Mouse (Mus musculus) intestine, postnatal 0 days (tissue): ENCODE measurements at regions not wholly inside any gene's neighbourhood (a gene's known extent, or its start where the extent isn't known, plus 50 kb on each side); places are given as distances from the start of the nearest gene placed in this dataset.

ENCODE experiments used
- ATAC-seq: fragments of 200-750 bp; cut with Nextera tagmentation; 2 replicates; pipeline ENCODE4 v1.8.0; 2017; ENCODE audit warnings: mild to moderate bottlenecking, moderate TSS enrichment, moderate library complexity
- H3K27ac ChIP-seq: fragments of 300-500 bp; sonication (generic); 2 replicates; pipeline ENCODE4 v1.5.1; 2014; ENCODE audit warnings: mild to moderate bottlenecking, low read depth, low read length, moderate library complexity
- H3K27me3 ChIP-seq: fragments of 300-500 bp; sonication (generic); replicated peaks from 2 replicates; pipeline ENCODE4 v1.6.1; 2014; ENCODE audit warnings: low read length, mixed read lengths; ENCODE audit not compliant: control insufficient read depth, insufficient read depth
- H3K36me3 ChIP-seq: fragments of 300-500 bp; sonication (generic); 2 replicates; pipeline ENCODE4 v1.6.1; 2014; ENCODE audit warnings: mild to moderate bottlenecking, moderate library complexity; ENCODE audit not compliant: control insufficient read depth, insufficient read depth
- H3K4me1 ChIP-seq: fragments of 300-500 bp; sonication (generic); replicated peaks from 2 replicates; pipeline ENCODE4 v1.6.1; 2014; ENCODE audit warnings: antibody characterized with exemption, low read length, mixed read lengths; ENCODE audit not compliant: control insufficient read depth, insufficient read depth
- H3K4me2 ChIP-seq: fragments of 300-500 bp; sonication (generic); replicated peaks from 2 replicates; pipeline ENCODE4 v1.6.1; 2014; ENCODE audit warnings: low read depth, mild to moderate bottlenecking, moderate library complexity
- H3K4me3 ChIP-seq: fragments of 300-500 bp; sonication (generic); 2 replicates; pipeline ENCODE4 v1.5.1; 2014; ENCODE audit warnings: low read depth, low read length
- H3K9ac ChIP-seq: fragments of 300-500 bp; sonication (generic); 2 replicates; pipeline ENCODE4 v1.6.1; 2014; ENCODE audit warnings: mild to moderate bottlenecking, low read depth, low read length
- H3K9me3 ChIP-seq: fragments of 300-500 bp; sonication (generic); 2 replicates; pipeline ENCODE4 v1.6.1; 2016; ENCODE audit warnings: mixed run types; ENCODE audit not compliant: control insufficient read depth
- CTCF ChIP-seq: sonication (generic); IDR thresholded peaks from 2 replicates; pipeline ENCODE4 v1.5.1; 2016; ENCODE audit warnings: low read depth, mild to moderate bottlenecking, control low read depth, antibody characterized with exemption, moderate library complexity
- WGBS: fragments of 180-500 bp; shearing (Covaris S2); extraction: QIAGEN DNeasy Blood & Tissue Kit; methylation state at CpG from one replicate; pipeline ENCODE4 v1.1.7; 2014; 5-methylcytosine and 5-hydroxymethylcytosine counted together

- no peaks in the 10 kb centered on the region for H3K36me3 ChIP-seq
- WGBS, result 55% methylated on average over 12 of the region's 12 CpGs
- ATAC-seq, result 0 out of 2 replicates have a peak, but pooled peaks have one; percentile 25
- H3K4me3 ChIP-seq, result no peak overlapping the region
- no peaks in the 10 kb centered on the region for H3K4me1 ChIP-seq
- no peak overlapping the region for H3K9ac ChIP-seq
- no peaks in the 10 kb centered on the region for H3K9me3 ChIP-seq
- H3K27ac ChIP-seq, result no peak overlapping the region
- no peaks in the 10 kb centered on the region for H3K27me3 ChIP-seq
- no peak overlapping the region for H3K4me2 ChIP-seq
- no peak for TF ChIP-seq CTCF
Measured at GRCm38 (mm10) chr15:38602187-38602870, 1177.0 kb downstream of the 4930447A16Rik start.

GRCm38 (mm10) chr15:38603918-38604317 is 1178.6 kb downstream of the 4930447A16Rik start:
- no peaks in the 10 kb centered on the region for H3K4me1 ChIP-seq
- no peaks in the 10 kb centered on the region for H3K27me3 ChIP-seq
- 82% methylated on average over 5 of the region's 5 CpGs for WGBS
- H3K9ac ChIP-seq, result no peak overlapping the region
- no peak overlapping the region for H3K4me3 ChIP-seq
- no peaks in the 10 kb centered on the region for H3K9me3 ChIP-seq
- no peak overlapping the region for H3K27ac ChIP-seq
- H3K4me2 ChIP-seq, result no peak overlapping the region
- no peak for TF ChIP-seq CTCF
- H3K36me3 ChIP-seq, result no peaks in the 10 kb centered on the region
- no peak for ATAC-seq

- H3K9ac ChIP-seq, result no peak overlapping the region
- no peaks in the 10 kb centered on the region for H3K9me3 ChIP-seq
- ATAC-seq, result no peak
- no peak overlapping the region for H3K27ac ChIP-seq
- H3K27me3 ChIP-seq, result no peaks in the 10 kb centered on the region
- no peaks in the 10 kb centered on the region for H3K4me1 ChIP-seq
- no peak overlapping the region for H3K4me2 ChIP-seq
- 44% methylated on average over 2 of the region's 2 CpGs for WGBS
- TF ChIP-seq CTCF, result peak; percentile 76
- H3K4me3 ChIP-seq, result no peak overlapping the region
- H3K36me3 ChIP-seq, result no peaks in the 10 kb centered on the region
Measured at GRCm38 (mm10) chr15:38607368-38607767, 1182.0 kb downstream of the 4930447A16Rik start.

GRCm38 (mm10) chr15:38608207-38608870 is 1183.0 kb downstream of the 4930447A16Rik start:
- no peaks in the 10 kb centered on the region for H3K4me1 ChIP-seq
- no peak for TF ChIP-seq CTCF
- ATAC-seq, result no peak
- 74% methylated on average over 6 of the region's 6 CpGs for WGBS
- no peaks in the 10 kb centered on the region for H3K36me3 ChIP-seq
- H3K9me3 ChIP-seq, result no peaks in the 10 kb centered on the region
- no peak overlapping the region for H3K4me2 ChIP-seq
- no peak overlapping the region for H3K4me3 ChIP-seq
- H3K27me3 ChIP-seq, result no peaks in the 10 kb centered on the region
- H3K9ac ChIP-seq, result no peak overlapping the region
- H3K27ac ChIP-seq, result no peak overlapping the region

GRCm38 (mm10) chr15:38609522-38609921 is 1184.2 kb downstream of the 4930447A16Rik start:
- WGBS, result 80% methylated on average over 4 of the region's 4 CpGs
- H3K27ac ChIP-seq, result no peak overlapping the region
- H3K9ac ChIP-seq, result no peak overlapping the region

More at GRCm38 (mm10) chr15:38609522-38609921, 1184.2 kb downstream of the 4930447A16Rik start:
- Histone ChIP-seq H3K4me2 (no peak overlapping the region), H3K4me3 (no peak overlapping the region), H3K36me3 (no peaks in the 10 kb centered on the region), H3K9me3 (no peaks in the 10 kb centered on the region), H3K4me1 (no peaks in the 10 kb centered on the region), H3K27me3 (no peaks in the 10 kb centered on the region)
- no peak for ATAC-seq
- no peak for TF ChIP-seq CTCF
